Mouse (Mus musculus) myocyte (in vitro differentiated cells): ENCODE results near the gene Bcl2l1.

Experiments used
- E2F4 ChIP-seq: IDR thresholded peaks from one replicate; pipeline ENCODE4 v1.6.1; 2011; ENCODE audit warnings: mild to moderate bottlenecking, control low read depth, moderate library complexity; ENCODE audit not compliant: insufficient read depth
- POLR2A ChIP-seq: IDR thresholded peaks from one replicate; pipeline ENCODE4 v1.6.1; 2011; ENCODE audit warnings: low read depth, mild to moderate bottlenecking, control low read depth, moderate library complexity; ENCODE audit not compliant: insufficient read length

DNA sequence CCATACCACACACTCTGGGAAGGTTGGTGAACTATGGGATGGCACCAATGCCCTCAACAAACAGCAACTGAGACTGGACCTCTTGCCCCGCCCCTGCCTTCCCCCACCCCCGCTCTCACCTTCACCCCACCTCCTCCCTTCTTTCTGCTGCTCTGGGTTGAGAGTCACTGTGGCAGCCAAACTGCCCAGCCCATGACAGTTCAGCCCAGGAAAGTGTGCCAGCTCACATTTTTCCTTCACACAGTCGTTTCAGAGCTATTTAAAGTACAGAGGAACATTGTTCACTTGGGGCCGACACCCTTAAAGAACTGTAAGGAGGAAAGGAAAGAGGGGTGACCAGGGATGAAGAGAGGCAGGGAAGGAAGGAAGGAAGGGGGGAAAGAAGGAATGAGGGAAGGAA, 73.2 kb downstream of the Bcl2l1 start:
- no peak for TF ChIP-seq POLR2A
- TF ChIP-seq E2F4, result no peak
